Mouse (Mus musculus): ENCODE data around the gene Alox5.

Alox5 gene

DNA sequence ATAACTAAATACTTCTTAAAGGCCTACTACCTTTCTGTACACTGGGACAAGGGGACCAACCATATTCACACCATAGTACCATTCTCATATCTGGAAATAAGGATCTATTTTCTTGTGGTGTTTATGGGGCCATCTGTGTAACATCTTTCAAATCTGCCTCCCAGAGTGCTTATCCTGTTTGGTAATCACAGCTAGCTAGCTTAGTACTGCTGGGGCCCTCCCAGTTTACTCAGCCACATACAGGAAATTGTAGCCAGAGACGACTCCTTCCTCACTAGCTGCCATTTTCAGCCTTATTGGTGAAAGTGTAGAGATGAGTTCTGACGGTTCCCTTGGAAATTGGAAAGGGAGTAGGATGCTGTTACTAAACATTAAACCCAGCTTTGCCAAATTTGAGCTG, 79.4 kb downstream of the Alox5 start:
- DNase-seq: no peak

- no peak for DNase-seq
Measured at GRCm38 (mm10) chr6:116380157-116380556, 80.8 kb downstream of the Alox5 start.

- DNase-seq: no peak
Measured at GRCm38 (mm10) chr6:116378892-116379291, 82.1 kb downstream of the Alox5 start.

DNA sequence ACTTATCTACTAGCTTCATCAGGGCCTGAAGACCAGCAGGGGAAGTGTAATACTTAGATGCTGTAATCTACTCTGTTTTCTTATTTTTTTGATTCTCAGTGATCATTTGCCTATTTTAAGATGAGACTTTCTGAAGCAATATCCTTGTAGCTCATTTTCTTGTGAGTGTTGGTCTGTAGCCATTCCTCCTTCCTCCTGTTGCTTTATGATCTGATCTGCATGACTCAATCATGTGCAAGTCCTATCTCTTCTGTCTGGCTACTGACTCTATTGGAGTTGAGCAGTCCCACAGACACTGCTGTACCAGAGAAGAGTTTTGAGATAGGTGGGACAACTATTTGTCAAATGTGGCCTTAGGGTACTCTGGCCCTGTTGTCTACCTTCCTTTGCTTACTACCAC, 86.4 kb downstream of the Alox5 start:
- DNase-seq: no peak

- DNase-seq: no peak
Measured at GRCm38 (mm10) chr6:116374136-116374535, 86.8 kb downstream of the Alox5 start.

DNA sequence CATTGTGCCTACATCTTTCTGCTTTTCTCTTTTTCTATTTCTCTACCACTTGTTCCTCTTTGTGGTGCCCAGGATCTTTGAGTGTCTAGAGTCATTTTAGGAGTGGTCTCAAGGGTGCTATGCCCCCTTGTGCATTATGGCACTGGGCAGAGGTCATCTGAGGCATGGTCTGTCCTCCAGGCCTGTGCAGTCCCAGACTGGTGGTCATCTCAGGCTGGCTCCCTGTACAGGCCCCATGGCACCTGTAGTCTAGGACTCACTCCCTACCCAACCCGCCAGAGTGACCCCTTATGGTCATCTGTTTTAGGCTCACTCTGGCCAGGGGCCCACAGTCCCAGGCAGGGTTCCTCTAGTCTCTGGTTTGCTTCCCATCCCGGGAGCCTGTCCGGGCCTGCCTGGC, 89.5 kb downstream of the Alox5 start:
- no peak for DNase-seq

DNA sequence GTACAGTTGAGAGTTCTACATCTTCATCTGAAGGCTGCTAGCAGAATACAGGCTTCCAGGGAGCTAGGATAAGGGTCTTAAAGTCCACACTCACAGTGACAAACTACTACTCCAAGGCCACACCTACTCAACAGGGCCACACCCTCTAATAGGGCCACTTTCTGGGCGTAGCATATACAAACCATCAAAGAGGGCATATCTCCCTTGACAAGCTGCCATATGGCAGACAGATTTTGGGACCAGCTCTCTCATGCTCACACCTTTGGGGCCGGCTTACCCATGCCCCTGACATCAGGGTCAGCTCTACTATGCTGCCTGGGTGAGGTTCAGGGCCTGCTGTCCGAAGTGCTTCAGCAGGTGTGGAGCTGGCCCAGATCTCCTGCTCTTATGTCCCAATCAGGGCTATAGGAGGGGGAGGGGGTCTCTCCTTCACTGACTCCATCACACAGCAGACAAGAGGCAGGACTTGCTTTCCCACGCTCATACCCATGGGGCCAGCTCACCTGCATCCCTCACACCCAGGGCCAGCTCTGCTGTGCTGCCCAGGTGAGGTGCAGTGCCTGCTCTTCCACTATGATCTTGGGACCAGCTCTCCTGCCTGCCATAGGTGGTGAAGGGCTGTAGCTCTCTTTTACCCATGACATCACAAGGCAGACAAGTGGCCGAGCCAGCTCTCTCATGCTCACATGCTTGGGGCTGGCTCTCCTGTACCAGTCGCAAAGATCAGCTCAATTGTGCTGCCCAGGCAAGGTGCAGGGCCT, 90.6 kb downstream of the Alox5 start:
- no peak for DNase-seq

- DNase-seq: no peak
Measured at GRCm38 (mm10) chr6:116369811-116370210, 91.2 kb downstream of the Alox5 start.

DNA sequence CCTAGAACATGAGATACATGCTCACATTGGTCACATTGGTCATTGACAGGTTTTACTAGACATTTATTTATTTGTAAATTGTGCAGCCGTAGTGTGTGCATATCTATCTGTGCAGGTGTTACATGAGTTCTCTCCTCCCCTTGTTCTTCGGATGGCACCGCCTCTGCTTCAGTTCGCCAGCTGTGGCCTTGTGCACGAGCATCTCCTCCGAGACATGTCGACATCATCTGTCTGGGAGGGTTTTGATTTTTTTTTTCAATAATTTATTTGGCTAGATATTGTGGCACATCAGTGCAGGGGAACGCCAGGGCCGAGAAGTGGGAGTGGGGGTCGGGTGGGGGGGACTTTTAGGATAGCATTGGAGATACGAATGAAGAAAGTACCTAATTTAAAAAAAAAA, 93.0 kb downstream of the Alox5 start:
- DNase-seq: no peak

DNA sequence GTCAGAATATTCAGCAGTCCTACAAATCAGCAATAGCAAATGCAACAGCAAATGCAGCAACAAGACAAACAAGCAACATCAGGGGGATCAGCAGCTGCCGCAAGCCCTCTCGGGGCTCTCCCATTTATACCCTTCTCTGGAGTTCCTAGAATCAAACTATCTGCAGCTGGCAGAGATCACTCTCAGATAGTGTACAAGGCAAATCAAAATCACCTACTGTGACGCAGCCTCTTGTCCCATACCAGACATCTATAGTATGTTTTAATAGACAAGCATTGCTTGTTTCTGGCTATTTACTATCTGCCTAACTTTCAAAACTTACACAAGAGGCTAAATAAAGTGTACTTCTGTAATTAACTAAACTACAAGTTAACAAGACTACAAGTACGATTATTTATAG, 99.0 kb downstream of the Alox5 start:
- DNase-seq: no peak

GRCm38 (mm10) chr6:116361463-116361862, 99.5 kb downstream of the Alox5 start:
- no peak for DNase-seq

All from cerebellum, adult 9-11 months (tissue).